Mouse (Mus musculus) embryonic facial prominence, embryonic 11.5 days (tissue): Measurements from ENCODE around the gene Irf2bp2. TPM values are rescaled to one million over a fixed set of nuclear protein-coding genes. Genes with fewer than 3 reads are reported as not detected.

Source experiments
- ATAC-seq: fragments of 200-750 bp; cut with Nextera tagmentation; replicated peaks from 2 replicates; pipeline ENCODE4 v1.8.0; 2017; ENCODE audit warnings: low read depth; ENCODE audit not compliant: insufficient number of reproducible peaks, low FRiP score, low TSS enrichment
- DNase-seq: peaks from one replicate; pipeline ENCODE4 v3.0.0-alpha.2; 2015; ENCODE audit warnings: low spot score
- H3K27ac ChIP-seq: fragments of 300-500 bp; sonication (generic); replicated peaks from 2 replicates; pipeline ENCODE4 v1.5.1; 2014; ENCODE audit warnings: mild to moderate bottlenecking, low read depth, low read length, control low read depth
- H3K27me3 ChIP-seq: fragments of 300-500 bp; sonication (generic); 2 replicates; pipeline ENCODE4 v1.6.1; 2014; ENCODE audit warnings: mild to moderate bottlenecking, low read length, moderate library complexity, mixed read lengths; ENCODE audit not compliant: control insufficient read depth, insufficient read depth
- H3K36me3 ChIP-seq: fragments of 300-500 bp; sonication (generic); replicated peaks from 2 replicates; pipeline ENCODE4 v1.6.1; 2014; ENCODE audit warnings: low read depth, mild to moderate bottlenecking, low read length, moderate library complexity, mixed read lengths; ENCODE audit not compliant: control insufficient read depth, insufficient read depth
- H3K4me1 ChIP-seq: fragments of 300-500 bp; sonication (generic); 2 replicates; pipeline ENCODE4 v1.6.1; 2014; ENCODE audit warnings: low read length, mixed read lengths; ENCODE audit not compliant: control insufficient read depth, insufficient read depth
- H3K4me2 ChIP-seq: fragments of 300-500 bp; sonication (generic); 2 replicates; pipeline ENCODE4 v1.6.1; 2014; ENCODE audit warnings: low read depth, mild to moderate bottlenecking, control low read depth, low read length, moderate library complexity
- H3K4me3 ChIP-seq: fragments of 300-500 bp; sonication (generic); 2 replicates; pipeline ENCODE4 v1.5.1; 2014; ENCODE audit warnings: low read depth, low read length, control low read depth
- H3K9ac ChIP-seq: fragments of 300-500 bp; sonication (generic); replicated peaks from 2 replicates; pipeline ENCODE4 v1.6.1; 2014; ENCODE audit warnings: mild to moderate bottlenecking, control low read depth, low read length
- H3K9me3 ChIP-seq: fragments of 300-500 bp; sonication (generic); replicated peaks from 2 replicates; pipeline ENCODE4 v1.6.1; 2016; ENCODE audit warnings: mild to moderate bottlenecking, low read length, inconsistent platforms, mixed read lengths; ENCODE audit not compliant: control insufficient read depth
- WGBS: fragments of 180-500 bp; shearing (Covaris S2); extraction: QIAGEN DNeasy Blood & Tissue Kit; methylation state at CpG from one replicate; pipeline ENCODE4 v1.1.7; 2014; 5-methylcytosine and 5-hydroxymethylcytosine counted together
- polyA plus RNA-seq: library from polyadenylated mRNA; unstranded; fragments of >200 nt; fragmentation: Nextera tagmentation; extraction: Ambion mirVana; gene quantifications from 2 replicates; pipeline ENCODE4 v1.2.1, GENCODE M21; 2014

Gene Irf2bp2
- polyA plus RNA-seq, 1 experiment from 2014 or later = 6.9 TPM

DNA sequence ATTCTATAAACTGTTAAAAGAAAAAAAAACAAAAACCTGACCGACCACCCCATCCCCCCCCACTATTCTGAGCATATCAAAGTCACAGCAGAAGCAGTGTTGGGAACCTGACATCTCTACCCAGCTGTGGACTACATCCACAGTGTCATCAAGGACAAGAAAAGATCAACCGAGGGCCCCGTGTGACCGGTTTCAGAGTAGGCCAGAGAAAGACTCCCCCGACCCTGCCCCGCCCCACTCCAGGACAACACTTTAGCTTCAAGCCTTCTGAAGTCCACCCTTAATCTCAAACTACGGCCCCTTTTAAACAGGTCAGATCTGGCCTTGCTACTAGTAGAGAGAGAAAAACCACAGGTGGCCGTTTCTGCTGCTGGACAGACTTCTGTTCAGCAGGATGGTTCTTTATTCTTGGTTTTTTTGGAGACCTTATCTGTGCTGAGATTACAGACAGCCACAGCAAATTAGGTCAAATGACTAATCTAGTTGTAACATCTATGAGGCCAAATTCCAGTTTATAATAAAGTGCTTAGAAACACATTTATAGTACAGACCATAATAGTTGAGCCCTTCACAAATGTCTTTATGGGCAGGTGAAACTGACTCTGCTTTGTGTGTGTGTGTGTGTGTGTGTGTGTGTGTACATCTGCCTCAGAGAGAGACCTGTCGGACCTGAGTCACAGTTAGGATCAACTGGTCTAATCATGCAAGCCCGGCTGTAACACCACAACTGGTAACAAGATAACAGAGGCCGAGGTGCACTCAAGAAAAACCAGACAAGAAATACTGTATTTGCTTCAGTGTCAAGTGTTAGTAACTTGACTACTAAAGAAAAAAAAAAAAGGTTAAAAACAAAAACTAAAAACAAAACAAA is 4.9 kb downstream of the Irf2bp2 start:
- 36% methylated on average over 11 of the region's 11 CpGs for WGBS
- peak overlapping the region; percentile 31 for H3K4me3 ChIP-seq

DNA sequence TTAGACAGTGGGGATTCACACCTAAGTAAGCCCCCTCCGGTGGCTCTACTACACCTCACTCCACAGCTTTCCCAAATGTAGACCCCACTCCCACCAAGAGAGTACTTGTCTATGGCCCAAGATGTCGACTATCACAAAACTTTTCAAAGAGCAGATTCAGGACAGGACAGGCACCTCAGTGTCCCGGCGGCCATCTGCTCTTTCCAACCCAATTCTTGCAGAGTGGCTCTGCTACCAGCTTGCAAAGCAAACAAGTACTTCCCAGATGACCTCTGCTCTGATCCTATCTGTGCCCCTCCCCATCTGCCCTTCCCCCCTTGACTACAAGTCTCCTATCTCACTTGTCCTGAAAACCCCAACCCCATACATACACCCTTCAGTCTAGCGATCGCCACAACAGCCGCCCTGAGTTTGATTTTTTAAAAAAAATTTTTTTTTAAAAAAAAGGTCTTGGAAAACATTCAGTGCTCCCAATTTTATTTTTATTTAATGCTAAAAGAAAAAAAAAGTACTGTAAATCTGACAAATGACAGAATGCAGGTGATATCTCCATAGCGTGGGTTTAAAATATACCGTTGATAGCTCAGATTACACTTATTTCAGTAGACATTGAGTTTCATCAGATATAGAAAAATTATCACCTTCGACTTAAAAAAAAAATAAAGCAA is 5.8 kb downstream of the Irf2bp2 start:
- no peak for DNase-seq
- 62% methylated on average over 10 of the region's 10 CpGs for WGBS
- H3K36me3 ChIP-seq = no peaks in the 10 kb centered on the region
- peak overlapping the region; percentile 32 for H3K4me2 ChIP-seq
- no peaks in the 10 kb centered on the region for H3K27me3 ChIP-seq
- H3K4me3 ChIP-seq = peak overlapping the region; percentile 14
- no peaks in the 10 kb centered on the region for H3K9me3 ChIP-seq
- ATAC-seq = no peak
- H3K9ac ChIP-seq = no peak overlapping the region; the same call in 1 of the 2 replicates
- peaks cover 8% of the 10 kb centered on the region for H3K4me1 ChIP-seq
- no peak overlapping the region for H3K27ac ChIP-seq

More for the DNA sequence above, 4.9 kb downstream of the Irf2bp2 start:
- DNase-seq (no peak), ATAC-seq (no peak)
- Histone ChIP-seq H3K27me3 (no peaks in the 10 kb centered on the region), H3K36me3 (no peaks in the 10 kb centered on the region), H3K9ac (peak overlapping the region; percentile 10; the same call in 1 of the 2 replicates), H3K4me1 (peaks cover 8% of the 10 kb centered on the region), H3K27ac (no peak overlapping the region), H3K9me3 (no peaks in the 10 kb centered on the region), H3K4me2 (peak overlapping the region; percentile 91)

DNA sequence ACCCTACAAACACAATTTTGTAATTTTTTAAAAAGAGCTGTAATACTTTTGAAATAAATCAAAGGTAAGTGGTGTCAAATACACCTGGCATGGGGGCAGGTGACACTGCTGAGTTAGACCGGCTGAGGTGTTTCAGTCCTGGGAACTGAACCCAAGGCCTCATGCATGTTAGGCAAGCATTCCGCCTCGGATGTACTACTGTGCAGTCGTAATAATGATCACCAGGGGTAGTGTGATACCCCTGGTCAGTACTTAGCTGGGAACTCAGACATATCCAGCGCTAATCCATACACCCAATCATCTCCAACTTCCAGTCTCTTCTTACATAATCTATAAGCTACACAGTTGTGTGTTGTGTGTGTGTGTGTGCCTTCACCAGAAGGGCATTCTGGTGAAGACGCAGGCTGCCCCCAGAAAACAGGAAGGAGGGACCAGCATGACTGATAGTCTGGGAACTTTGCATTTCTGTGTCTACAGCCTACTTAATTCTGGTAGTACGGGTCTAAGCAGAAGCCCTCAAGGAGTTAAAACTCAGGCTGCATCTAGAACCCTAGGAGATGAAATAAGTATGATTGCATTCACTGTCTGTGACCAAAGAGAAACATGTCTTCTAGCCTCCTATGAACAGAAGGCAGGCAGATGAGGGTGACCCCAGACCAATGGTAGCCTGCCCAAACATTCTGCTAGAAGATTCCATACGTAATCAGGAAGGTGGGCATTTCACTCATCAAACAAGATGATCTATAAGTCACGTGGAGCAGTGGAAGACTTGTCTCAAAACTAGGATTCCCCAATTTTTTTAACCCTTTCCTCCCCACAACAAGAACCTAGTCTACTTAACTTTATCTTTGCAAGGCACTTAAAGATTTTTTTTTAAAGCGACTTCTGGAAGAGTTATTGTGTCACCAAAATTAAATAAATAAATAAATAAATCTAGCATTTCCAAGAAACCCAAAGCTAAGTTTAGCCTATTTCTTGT is 6.9 kb downstream of the Irf2bp2 start:
- Histone ChIP-seq H3K4me2 (peak overlapping the region; percentile 21; the same call in 1 of the 2 replicates), H3K4me1 (peaks cover 8% of the 10 kb centered on the region), H3K4me3 (no peak overlapping the region), H3K36me3 (no peaks in the 10 kb centered on the region), H3K27ac (no peak overlapping the region), H3K27me3 (no peaks in the 10 kb centered on the region), H3K9me3 (no peaks in the 10 kb centered on the region), H3K9ac (no peak overlapping the region)
- 75% methylated on average over 10 of the region's 10 CpGs for WGBS
- no peak for DNase-seq
- ATAC-seq = no peak

DNA sequence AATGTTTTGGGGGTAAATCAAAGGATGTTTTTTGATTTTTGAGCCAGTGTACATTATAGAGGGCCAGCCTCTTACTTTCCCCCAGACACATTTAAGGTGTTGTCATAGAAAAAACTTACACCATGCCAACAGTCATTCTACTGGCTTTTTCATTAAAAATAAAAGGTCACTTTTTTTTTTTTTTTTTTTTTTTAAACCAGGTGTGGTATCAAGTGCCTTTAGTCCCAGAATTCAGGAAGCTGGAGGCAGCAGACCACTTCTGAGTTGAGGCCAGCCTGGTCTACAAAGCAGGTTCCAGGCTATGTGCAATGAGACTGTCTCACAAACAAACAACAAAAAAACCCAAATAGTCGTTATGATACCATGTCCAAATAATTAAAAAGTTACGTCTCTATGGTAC is 7.7 kb downstream of the Irf2bp2 start:
- DNase-seq (no peak), ATAC-seq (no peak)
- no peak overlapping the region for H3K4me2 ChIP-seq
- WGBS = 77% methylated on average over 2 of the region's 2 CpGs
- peaks cover 8% of the 10 kb centered on the region for H3K4me1 ChIP-seq
- no peak overlapping the region for H3K4me3 ChIP-seq
- no peaks in the 10 kb centered on the region for H3K27me3 ChIP-seq
- no peaks in the 10 kb centered on the region for H3K36me3 ChIP-seq
- H3K9ac ChIP-seq = no peak overlapping the region
- no peaks in the 10 kb centered on the region for H3K9me3 ChIP-seq
- H3K27ac ChIP-seq = no peak overlapping the region

DNA sequence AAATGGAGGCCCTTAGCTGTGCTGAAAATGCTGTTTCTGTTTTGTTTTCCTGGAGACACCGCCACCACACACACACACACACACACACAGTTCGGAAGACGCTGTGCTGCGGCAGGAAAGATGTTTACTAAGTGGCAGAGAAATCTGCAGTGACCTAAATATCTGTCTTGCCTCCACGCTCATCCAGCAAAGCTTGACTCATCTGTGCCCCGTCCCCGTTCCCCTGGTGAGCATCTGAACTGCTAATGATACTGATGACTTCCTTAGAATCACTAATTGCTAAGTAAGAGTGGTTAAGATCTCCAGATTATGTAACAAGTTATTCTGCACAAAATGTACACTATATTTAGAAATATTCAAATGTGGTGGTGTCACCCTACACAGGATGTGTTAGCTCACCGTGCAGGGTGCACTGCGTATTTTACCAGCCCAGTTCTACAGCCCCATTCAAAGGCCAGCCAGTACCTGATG is 8.2 kb downstream of the Irf2bp2 start:
- 68% methylated on average over 9 of the region's 9 CpGs for WGBS
- no peak for DNase-seq
- H3K4me3 ChIP-seq = no peak overlapping the region
- H3K9ac ChIP-seq = no peak overlapping the region
- ATAC-seq = no peak
- H3K36me3 ChIP-seq = no peaks in the 10 kb centered on the region
- no peak overlapping the region for H3K4me2 ChIP-seq
- no peaks in the 10 kb centered on the region for H3K9me3 ChIP-seq
- H3K4me1 ChIP-seq = peaks cover 8% of the 10 kb centered on the region
- H3K27me3 ChIP-seq = no peaks in the 10 kb centered on the region
- H3K27ac ChIP-seq = 0 out of 2 replicates have a peak overlapping the region, but pooled peaks have one; percentile 57

DNA sequence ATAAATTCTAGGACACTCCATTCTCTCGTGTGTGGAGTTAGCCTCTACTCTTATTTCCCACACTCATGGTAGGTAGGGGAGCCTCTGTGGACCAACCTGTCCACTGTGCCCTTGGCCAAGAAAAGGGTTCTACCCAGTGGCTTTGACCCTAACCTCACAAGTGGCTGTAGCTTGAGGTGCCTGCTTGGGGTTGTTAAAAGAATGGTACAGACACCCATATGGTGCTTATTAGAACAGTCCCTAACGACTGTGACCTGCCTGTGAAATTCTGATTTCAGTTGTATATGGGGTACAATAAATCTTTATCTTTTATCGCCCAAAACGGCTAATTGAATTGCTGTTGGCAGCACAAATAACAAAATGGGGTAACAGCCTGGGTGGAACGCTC is 8.9 kb downstream of the Irf2bp2 start:
- DNase-seq (no peak), ATAC-seq (no peak; the same call in 1 of the 2 replicates)
- peak overlapping the region; percentile 99 for H3K4me2 ChIP-seq
- H3K27me3 ChIP-seq = no peaks in the 10 kb centered on the region
- H3K27ac ChIP-seq = peak overlapping the region; percentile 57; the same call in 1 of the 2 replicates
- H3K9me3 ChIP-seq = no peaks in the 10 kb centered on the region
- peak overlapping the region; percentile 54; the same call in 1 of the 2 replicates for H3K4me3 ChIP-seq
- H3K36me3 ChIP-seq = no peaks in the 10 kb centered on the region
- peaks cover 8% of the 10 kb centered on the region for H3K4me1 ChIP-seq
- no peak overlapping the region for H3K9ac ChIP-seq
- 29% methylated on average over 5 of the region's 5 CpGs for WGBS

DNA sequence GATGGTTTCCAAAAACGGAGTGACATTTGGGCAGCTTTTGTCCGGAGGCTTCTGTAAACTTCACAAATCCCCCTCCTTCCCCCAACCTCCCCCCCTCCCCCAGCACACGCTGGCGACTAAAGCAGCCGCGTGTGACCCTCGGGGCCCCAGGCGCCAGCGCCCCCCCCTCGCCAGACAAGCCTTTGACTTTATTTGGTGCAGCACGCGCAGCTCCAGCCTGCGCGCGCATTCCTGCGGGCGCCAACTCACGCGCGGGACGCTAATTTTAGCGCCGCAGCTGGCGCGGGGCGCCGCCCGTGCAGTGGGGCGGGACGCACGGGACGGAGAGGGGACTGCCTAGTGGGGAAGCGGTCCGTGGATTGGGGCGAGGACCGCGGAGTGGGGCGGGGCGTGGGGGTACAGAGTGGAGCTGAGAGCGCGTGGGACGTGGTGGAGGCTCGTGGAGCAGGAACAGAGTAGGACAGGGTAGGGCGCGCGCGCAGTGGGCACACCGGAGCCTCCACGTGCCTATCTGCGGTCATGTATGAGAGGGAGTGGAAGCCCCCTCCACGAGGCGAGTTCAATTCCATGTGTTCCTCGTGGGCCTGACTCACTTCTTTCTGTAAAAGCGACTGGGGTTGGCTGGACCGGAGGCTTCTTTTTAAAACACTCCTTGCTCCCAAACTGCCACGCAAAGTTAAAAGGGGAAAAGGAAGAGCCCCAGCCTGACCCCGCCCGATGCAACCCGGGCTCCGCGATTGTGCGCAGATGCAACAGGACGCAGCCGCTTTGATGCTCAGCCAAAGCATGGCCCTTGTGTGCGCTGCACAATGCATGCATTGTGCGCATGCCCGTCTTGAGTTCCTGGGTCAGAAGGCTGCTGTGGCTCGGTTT is 9.6 kb downstream of the Irf2bp2 start:
- H3K4me1 ChIP-seq = peaks cover 8% of the 10 kb centered on the region
- peak; percentile 91 for DNase-seq

More for the DNA sequence above, 9.6 kb downstream of the Irf2bp2 start:
- peak overlapping the region; percentile 91 for H3K27ac ChIP-seq
- peak overlapping the region; percentile 99 for H3K4me2 ChIP-seq
- peak overlapping the region; percentile 54 for H3K4me3 ChIP-seq
- ATAC-seq = peak; percentile 84
- no peaks in the 10 kb centered on the region for H3K27me3 ChIP-seq
- under 1% methylated on average over 63 of the region's 68 CpGs for WGBS
- peak overlapping the region; percentile 82 for H3K9ac ChIP-seq
- H3K36me3 ChIP-seq = no peaks in the 10 kb centered on the region
- no peaks in the 10 kb centered on the region for H3K9me3 ChIP-seq
